Mouse (Mus musculus) heart, embryonic 14.5 days (tissue): ENCODE measurements around the gene Slc26a3. TPM values are rescaled to one million over a fixed set of nuclear protein-coding genes. Genes with fewer than 3 reads are reported as not detected.
A peak's percentile ranks its signal among the peaks of the same experiment; 100 is the strongest.

ENCODE experiments used
- ATAC-seq: fragments of 200-750 bp; cut with Nextera tagmentation; 2 replicates; pipeline ENCODE4 v1.8.0; 2017; ENCODE audit warnings: low read depth, moderate TSS enrichment; ENCODE audit not compliant: insufficient number of reproducible peaks, insufficient read depth, low FRiP score
- H3K27ac ChIP-seq, 2 experiments: fragments of 200-500 bp in 1 of 2; fragments of 300-500 bp in 1 of 2; sonication (generic) in 1 of 2; replicated peaks in 1 of 2; 2 replicates each; pipeline ENCODE4 v1.5.1; 2012 to 2014; ENCODE audit warnings: low read depth in 2 of 2, low read length in 2 of 2, control low read depth in 1 of 2, mild to moderate bottlenecking in 1 of 2, mixed read lengths in 1 of 2; ENCODE audit not compliant: control insufficient read depth in 1 of 2, insufficient read depth in 1 of 2
- H3K27me3 ChIP-seq: fragments of 300-500 bp; sonication (generic); 2 replicates; pipeline ENCODE4 v1.6.1; 2014; ENCODE audit warnings: mild to moderate bottlenecking, low read length, control low read depth; ENCODE audit not compliant: control insufficient read depth, insufficient read depth
- H3K36me3 ChIP-seq: fragments of 300-500 bp; sonication (generic); 2 replicates; pipeline ENCODE4 v1.6.1; 2014; ENCODE audit warnings: mild to moderate bottlenecking, control low read depth, low read length, mixed read lengths; ENCODE audit not compliant: control insufficient read depth, insufficient read depth
- H3K4me1 ChIP-seq, 2 experiments: fragments of 200-500 bp in 1 of 2; fragments of 300-500 bp in 1 of 2; sonication (generic) in 1 of 2; 2 replicates each; pipeline ENCODE4 v1.6.1; 2012 to 2014; ENCODE audit warnings: low read length in 2 of 2, control low read depth in 1 of 2, mixed read lengths in 1 of 2; ENCODE audit not compliant: control insufficient read depth in 2 of 2, insufficient read depth in 2 of 2
- H3K4me2 ChIP-seq: fragments of 300-500 bp; sonication (generic); 2 replicates; pipeline ENCODE4 v1.6.1; 2014; ENCODE audit warnings: mild to moderate bottlenecking, low read length
- H3K4me3 ChIP-seq, 2 experiments: fragments of 200-500 bp in 1 of 2; fragments of 300-500 bp in 1 of 2; sonication (generic) in 1 of 2; 2 replicates each; pipeline ENCODE4 v1.5.1; 2012 to 2014; ENCODE audit warnings: low read length in 2 of 2, mild to moderate bottlenecking in 2 of 2, control low read depth in 1 of 2, low read depth in 1 of 2, moderate library complexity in 1 of 2; ENCODE audit not compliant: control insufficient read depth in 1 of 2, insufficient read depth in 1 of 2
- H3K9ac ChIP-seq: fragments of 300-500 bp; sonication (generic); 2 replicates; pipeline ENCODE4 v1.6.1; 2014; ENCODE audit warnings: mild to moderate bottlenecking, low read length
- H3K9me3 ChIP-seq: fragments of 300-500 bp; sonication (generic); 2 replicates; pipeline ENCODE4 v1.6.1; 2016; ENCODE audit warnings: low read length, control low read depth; ENCODE audit not compliant: control insufficient read depth
- WGBS: fragments of 180-500 bp; shearing (Covaris S2); extraction: QIAGEN DNeasy Blood & Tissue Kit; methylation state at CpG from one replicate; pipeline ENCODE4 v1.1.7; 2014; 5-methylcytosine and 5-hydroxymethylcytosine counted together
- polyA plus RNA-seq: library from polyadenylated mRNA; unstranded; fragments of >200 nt; fragmentation: Nextera tagmentation; extraction: Ambion mirVana; gene quantifications from 2 replicates; pipeline ENCODE4 v1.2.1, GENCODE M21; 2014

Gene Slc26a3
- polyA plus RNA-seq, 1 experiment from 2014 or later: 0.35 TPM

DNA sequence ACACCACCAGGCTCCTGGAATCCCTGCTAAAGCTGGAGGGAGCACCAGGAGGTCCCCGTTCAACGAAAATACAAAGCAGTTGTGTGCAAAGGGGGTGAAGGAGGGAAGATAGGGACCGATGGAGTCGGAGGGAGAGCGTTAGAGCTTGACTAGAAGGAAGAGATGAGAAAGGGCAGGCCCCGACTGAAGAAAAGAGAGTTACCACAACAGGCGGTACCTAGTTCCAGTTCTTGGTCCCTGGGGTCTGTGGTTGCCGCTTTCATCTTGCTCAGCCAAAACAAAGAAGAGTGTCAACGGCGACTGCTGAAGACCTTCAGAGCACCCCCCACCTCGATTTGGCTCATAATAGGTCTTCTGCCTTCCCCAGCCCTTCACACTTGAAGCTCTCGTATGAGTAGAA, 109.5 kb downstream of the Slc26a3 start:
- Histone ChIP-seq H3K4me1 (peaks cover 5 to 9% of the 10 kb centered on the region in 2 experiments; a peak in 2 of 4 replicates), H3K27me3 (no peaks in the 10 kb centered on the region), H3K36me3 (no peaks in the 10 kb centered on the region), H3K9ac (peak overlapping the region; percentile 87), H3K9me3 (no peaks in the 10 kb centered on the region), H3K27ac (peak overlapping the region; percentile 81 to 87), H3K4me3 (peak overlapping the region; percentile 89), H3K4me2 (peak overlapping the region; percentile 73)
- WGBS: 4% methylated on average over 12 of the region's 12 CpGs
- no peak; the same call in 1 of the 2 replicates for ATAC-seq

GRCm38 (mm10) chr12:31501266-31501665, 110.6 kb downstream of the Slc26a3 start:
- H3K9me3 ChIP-seq: no peaks in the 10 kb centered on the region
- H3K4me2 ChIP-seq: no peak overlapping the region
- WGBS: 48% methylated on average over 4 of the region's 4 CpGs
- H3K36me3 ChIP-seq: no peaks in the 10 kb centered on the region
- no peak overlapping the region for H3K4me3 ChIP-seq
- H3K9ac ChIP-seq: no peak overlapping the region
- no peak overlapping the region for H3K27ac ChIP-seq
- no peaks in the 10 kb centered on the region for H3K27me3 ChIP-seq
- H3K4me1 ChIP-seq: peaks cover 5 to 9% of the 10 kb centered on the region in 2 experiments; a peak in 2 of 4 replicates
- no peak for ATAC-seq

- H3K36me3 ChIP-seq: no peaks in the 10 kb centered on the region
- no peaks in the 10 kb centered on the region for H3K9me3 ChIP-seq
- H3K4me2 ChIP-seq: no peak overlapping the region
- no peak for ATAC-seq
- no peak overlapping the region for H3K4me3 ChIP-seq
- peaks cover 3 to 4% of the 10 kb centered on the region in 2 experiments; a peak in 2 of 4 replicates for H3K4me1 ChIP-seq
- H3K27me3 ChIP-seq: no peaks in the 10 kb centered on the region
- no peak overlapping the region for H3K9ac ChIP-seq
- no peak overlapping the region for H3K27ac ChIP-seq
Observed at GRCm38 (mm10) chr12:31503211-31503610, 112.5 kb downstream of the Slc26a3 start.

GRCm38 (mm10) chr12:31507718-31508364, 117.2 kb downstream of the Slc26a3 start:
- WGBS: 33% methylated on average over 6 of the region's 6 CpGs
- ATAC-seq: no peak
- no peak overlapping the region for H3K9ac ChIP-seq

DNA sequence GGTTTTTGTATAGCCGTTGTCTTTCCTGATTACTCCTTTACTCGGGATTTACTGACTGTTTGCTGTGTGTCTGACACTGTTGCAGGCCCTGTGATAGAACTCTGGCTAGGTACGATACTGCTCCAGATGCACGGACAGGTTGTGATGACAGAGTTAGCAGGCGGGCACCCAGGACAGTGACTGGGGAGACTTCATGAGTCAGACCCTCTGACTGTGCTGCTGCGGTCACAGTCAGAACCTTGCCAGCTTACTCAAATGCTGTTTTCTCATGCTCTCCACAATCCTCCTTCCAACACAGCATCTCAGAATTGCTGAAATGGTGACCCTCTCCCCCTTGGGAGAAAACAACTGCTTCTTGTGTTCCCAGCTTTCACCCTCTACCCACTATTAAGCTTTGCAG, 117.8 kb downstream of the Slc26a3 start:
- Histone ChIP-seq H3K4me1 (no peaks in the 10 kb centered on the region), H3K4me3 (no peak overlapping the region), H3K4me2 (no peak overlapping the region), H3K9ac (no peak overlapping the region), H3K9me3 (no peaks in the 10 kb centered on the region), H3K36me3 (no peaks in the 10 kb centered on the region), H3K27ac (no peak overlapping the region), H3K27me3 (no peaks in the 10 kb centered on the region)
- 70% methylated on average over 6 of the region's 6 CpGs for WGBS
- no peak for ATAC-seq

More at GRCm38 (mm10) chr12:31507718-31508364, 117.2 kb downstream of the Slc26a3 start:
- Histone ChIP-seq H3K4me2 (no peak overlapping the region), H3K4me1 (no peaks in the 10 kb centered on the region), H3K36me3 (no peaks in the 10 kb centered on the region), H3K4me3 (no peak overlapping the region), H3K9me3 (no peaks in the 10 kb centered on the region), H3K27ac (no peak overlapping the region), H3K27me3 (no peaks in the 10 kb centered on the region)

- WGBS: 35% methylated on average over 5 of the region's 5 CpGs
- Histone ChIP-seq H3K4me2 (no peak overlapping the region), H3K9me3 (no peaks in the 10 kb centered on the region), H3K4me1 (peaks cover 3 to 4% of the 10 kb centered on the region in 2 experiments; a peak in 2 of 4 replicates), H3K9ac (no peak overlapping the region), H3K36me3 (no peaks in the 10 kb centered on the region), H3K27ac (no peak overlapping the region), H3K4me3 (no peak overlapping the region), H3K27me3 (no peaks in the 10 kb centered on the region)
- ATAC-seq: no peak
Observed at GRCm38 (mm10) chr12:31511218-31511617, 120.5 kb downstream of the Slc26a3 start.

- H3K4me3 ChIP-seq: no peak overlapping the region
- no peaks in the 10 kb centered on the region for H3K27me3 ChIP-seq
- no peak overlapping the region for H3K27ac ChIP-seq
- no peak overlapping the region for H3K9ac ChIP-seq
- no peaks in the 10 kb centered on the region for H3K36me3 ChIP-seq
- no peaks in the 10 kb centered on the region for H3K9me3 ChIP-seq
- ATAC-seq: no peak
- no peak overlapping the region for H3K4me2 ChIP-seq
- peaks cover 3 to 4% of the 10 kb centered on the region in 2 experiments; a peak in 2 of 4 replicates for H3K4me1 ChIP-seq
- WGBS: 90% methylated on average over 14 of the region's 14 CpGs
Observed at GRCm38 (mm10) chr12:31512634-31513411, 122.2 kb downstream of the Slc26a3 start.
